ENCODE assay signal across 8 mouse cellular contexts in genomic region chrX:163958467-163958875, GRCm38 (mm10). TPM values are rescaled to one million over a fixed set of nuclear protein-coding genes. Genes with fewer than 3 reads are reported as not detected.
DNase-seq lines count a peak whose midpoint lies in the region; ATAC-seq and TF ChIP-seq lines count a peak whose summit lies in the region.

TSS of gene Zrsr2 (minus strand) at chrX:163958661.

- TF ChIP-seq EP300 in heart, adult 2 months (IDR thresholded peaks at IDR 0.05; ENCODE audit: insufficient read depth, low read depth, low read length): 0 out of 2 replicates have a peak, but pooled peaks have one; percentile 12

- peak; percentile 94 for DNase-seq in 416B (ENCODE audit: low read depth)
- DNase-seq in adrenal gland, postnatal 4 days (ENCODE audit: low spot score in 2 of 2): peak; percentile 50 to 70
- DNase-seq in embryonic facial prominence, embryonic 14.5 days (ENCODE audit: low spot score): peak; percentile 97
- DNase-seq in heart, adult 2 months: peak; percentile 81 to 91
- peak; percentile 87 to 90 for DNase-seq in kidney, adult 8-10 months
- peak; percentile 72 for DNase-seq in monocyte, adult 2 months (ENCODE audit: low read depth in 1 of 2, low spot score in 2 of 2)
- peak; percentile 84 to 91 for DNase-seq in spleen, postnatal 36 days (ENCODE audit: low spot score in 2 of 2)

- 21% methylated on average over 20 of the region's 29 CpGs for WGBS in embryonic facial prominence, embryonic 14.5 days
- 24% methylated on average over 27 of the region's 29 CpGs for WGBS in heart, adult 2 months
- 24% methylated on average over 29 of the region's 29 CpGs for WGBS in limb, embryonic 15.5 days

- no peak for TF ChIP-seq CTCF in heart, adult 2 months (IDR thresholded peaks at IDR 0.05)

- H3K27me3 ChIP-seq in embryonic facial prominence, embryonic 14.5 days (replicated peaks; ENCODE audit: control insufficient read depth, insufficient read depth, low read length): peaks cover 3% of the 10 kb centered on the region; the same call in 1 of the 2 replicates
- H3K27me3 ChIP-seq in heart, adult 2 months (ENCODE audit: control insufficient read depth, insufficient read depth, low read length): no peaks in the 10 kb centered on the region
- 0 out of 2 replicates have a peak, but pooled peaks cover 3% of the 10 kb centered on the region for H3K27me3 ChIP-seq in limb, embryonic 15.5 days

- H3K4me1 ChIP-seq in embryonic facial prominence, embryonic 14.5 days (ENCODE audit: control insufficient read depth, insufficient read depth, low read length): no peaks in the 10 kb centered on the region
- no peaks in the 10 kb centered on the region for H3K4me1 ChIP-seq in heart, adult 2 months (ENCODE audit: control insufficient read depth, insufficient read depth, low read length)
- no peaks in the 10 kb centered on the region for H3K4me1 ChIP-seq in limb, embryonic 15.5 days

- H3K4me3 ChIP-seq in embryonic facial prominence, embryonic 14.5 days (ENCODE audit: low read depth, low read length): peak within 1 kb of the TSS; percentile 69
- peak within 1 kb of the TSS; percentile 63 for H3K4me3 ChIP-seq in heart, adult 2 months
- peak within 1 kb of the TSS; percentile 64 for H3K4me3 ChIP-seq in limb, embryonic 15.5 days

- H3K79me2 ChIP-seq in heart, adult 2 months (replicated peaks; ENCODE audit: control insufficient read depth, insufficient read depth, low read length): no peaks in the 10 kb centered on the region

- peak within 1 kb of the TSS; percentile 50 for H3K4me2 ChIP-seq in embryonic facial prominence, embryonic 14.5 days (ENCODE audit: low read depth, low read length)
- peak within 1 kb of the TSS; percentile 50 for H3K4me2 ChIP-seq in limb, embryonic 15.5 days

- peak; percentile 54 for TF ChIP-seq POLR2A in heart, adult 2 months (IDR thresholded peaks at IDR 0.05; ENCODE audit: insufficient read depth, low read depth, low read length)

- intact Hi-C loops in heart, adult 2 months (cut with DNase I): loop anchor here (1.0 to 10.0 kb wide), 5 partner anchors 44 to 466 kb away; partner anchors contain the start of gene Siah1b

- peak; percentile 97 for ATAC-seq in embryonic facial prominence, embryonic 14.5 days (ENCODE audit: low read depth)
- peak; percentile 93 for ATAC-seq in limb, embryonic 15.5 days (ENCODE audit: insufficient number of reproducible peaks, low FRiP score, low TSS enrichment, low read depth)

- H3K9me3 ChIP-seq in embryonic facial prominence, embryonic 14.5 days (ENCODE audit: control insufficient read depth, low read length): no peaks in the 10 kb centered on the region
- no peaks in the 10 kb centered on the region for H3K9me3 ChIP-seq in limb, embryonic 15.5 days

- peaks cover 21% of the 10 kb centered on the region; the same call in 1 of the 2 replicates for H3K36me3 ChIP-seq in embryonic facial prominence, embryonic 14.5 days (ENCODE audit: control insufficient read depth, insufficient read depth, low read length)
- H3K36me3 ChIP-seq in heart, adult 2 months (ENCODE audit: control insufficient read depth, insufficient read depth, low read length): no peaks in the 10 kb centered on the region
- peaks cover 7% of the 10 kb centered on the region for H3K36me3 ChIP-seq in limb, embryonic 15.5 days

- peak within 1 kb of the TSS; percentile 87 for H3K9ac ChIP-seq in embryonic facial prominence, embryonic 14.5 days (ENCODE audit: low read depth, low read length)
- peak within 1 kb of the TSS; percentile 97 for H3K9ac ChIP-seq in heart, adult 2 months (ENCODE audit: low read depth, low read length)
- H3K9ac ChIP-seq in limb, embryonic 15.5 days: peak within 1 kb of the TSS; percentile 76

- H3K27ac ChIP-seq in embryonic facial prominence, embryonic 14.5 days (replicated peaks; ENCODE audit: low read depth, low read length): peak within 1 kb of the TSS; percentile 98
- H3K27ac ChIP-seq in heart, adult 2 months: peak within 1 kb of the TSS; percentile 92
- peak within 1 kb of the TSS; percentile 99 for H3K27ac ChIP-seq in limb, embryonic 15.5 days

RNA-seq across cellular contexts. Expression of gene Zrsr2, which starts in this region (rescaled TPM):
- total RNA-seq in adrenal gland, postnatal 4 days (2021): 10 to 100 TPM; 33.0 to 34.3 TPM
- polyA plus RNA-seq in embryonic facial prominence, embryonic 14.5 days (2014; fragmentation: Nextera tagmentation; extraction: Ambion mirVana): 43.0 and 44.2 TPM in 2 replicates
- total RNA-seq in heart, adult 2 months (2021): 10 to 100 TPM in 1 of 2 experiments, 1 to 10 TPM in 1; 7.9 to 12.9 TPM
- 3.6 and 5.5 TPM in 2 replicates for polyA plus RNA-seq in heart, adult 2 months (2012; rRNA removed)
- polyA plus RNA-seq in limb, embryonic 15.5 days (2015; fragmentation: Nextera tagmentation; extraction: Ambion mirVana): 57.6 and 58.9 TPM in 2 replicates

Comparison
In these comparisons a context has a peak if more than half of its experiments do, and no peak if none do; other contexts are left out.
1. Peak in every context shown above with its lines: DNase-seq, ATAC-seq, H3K4me3 ChIP-seq and H3K27ac ChIP-seq.